Mouse (Mus musculus): ENCODE measurements around the gene Thtpa. TPM values are rescaled to one million over a fixed set of nuclear protein-coding genes. Genes with fewer than 3 reads are reported as not detected.
A peak's percentile ranks its signal among the peaks of the same experiment; 100 is the strongest.

Thtpa gene
- polyA plus RNA-seq, 1 experiment from 2014 or later = 10.5 TPM

DNA sequence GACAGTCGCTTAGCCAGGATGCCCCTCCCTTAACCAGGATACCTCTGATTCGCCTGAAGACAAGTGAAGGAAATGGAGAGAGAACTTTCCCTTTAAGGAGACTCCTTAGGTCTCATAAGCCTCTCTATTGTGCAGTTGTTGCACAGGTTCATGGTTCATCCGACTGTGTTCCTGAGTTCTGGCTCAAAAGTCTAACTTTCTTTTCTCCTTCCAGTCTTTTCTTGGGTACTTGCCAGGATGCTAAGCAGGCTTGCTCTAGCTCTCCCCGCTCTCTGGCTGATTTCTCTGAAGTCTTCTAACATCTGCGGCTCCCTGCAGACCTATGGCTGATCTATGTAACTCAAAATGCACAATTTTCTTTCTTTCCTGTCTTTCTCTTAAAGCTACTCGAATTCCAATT, 11.1 kb upstream of the Thtpa start:
- no peak overlapping the region for H3K9ac ChIP-seq (ENCODE audit: low read depth, low read length)
- no peak overlapping the region for H3K4me2 ChIP-seq
- DNase-seq (ENCODE audit: low spot score) (no peak), ATAC-seq (replicated peaks; ENCODE audit: low FRiP score) (no peak)
- no peak overlapping the region for H3K27ac ChIP-seq (ENCODE audit: low read depth, low read length)
- no peak overlapping the region for H3K4me3 ChIP-seq (ENCODE audit: low read depth, low read length)
- H3K9me3 ChIP-seq (ENCODE audit: control insufficient read depth, low read length) = no peaks in the 10 kb centered on the region
- peaks cover 5% of the 10 kb centered on the region for H3K27me3 ChIP-seq (replicated peaks; ENCODE audit: control insufficient read depth, insufficient read depth, low read length)
- peaks cover 16% of the 10 kb centered on the region for H3K4me1 ChIP-seq (replicated peaks; ENCODE audit: control insufficient read depth, insufficient read depth, low read length)
- no peaks in the 10 kb centered on the region for H3K36me3 ChIP-seq (ENCODE audit: control insufficient read depth, insufficient read depth, low read length)
- 79% methylated on average over 6 of the region's 6 CpGs for WGBS

- Histone ChIP-seq H3K4me3 (ENCODE audit: low read depth, low read length) (no peak overlapping the region), H3K27me3 (replicated peaks; ENCODE audit: control insufficient read depth, insufficient read depth, low read length) (no peaks in the 10 kb centered on the region), H3K4me1 (replicated peaks; ENCODE audit: control insufficient read depth, insufficient read depth, low read length) (peaks cover 11% of the 10 kb centered on the region; the same call in 1 of the 2 replicates), H3K9me3 (ENCODE audit: control insufficient read depth, low read length) (no peaks in the 10 kb centered on the region), H3K36me3 (ENCODE audit: control insufficient read depth, insufficient read depth, low read length) (no peaks in the 10 kb centered on the region), H3K4me2 (no peak overlapping the region), H3K9ac (ENCODE audit: low read depth, low read length) (no peak overlapping the region), H3K27ac (ENCODE audit: low read depth, low read length) (no peak overlapping the region)
- ATAC-seq (replicated peaks; ENCODE audit: low FRiP score) (0 out of 2 replicates have a peak, but pooled peaks have one; percentile 18), DNase-seq (ENCODE audit: low spot score) (no peak)
- WGBS = 61% methylated on average over 9 of the region's 9 CpGs
Observed at GRCm38 (mm10) chr14:55085324-55086008, 9.1 kb upstream of the Thtpa start.

- H3K36me3 ChIP-seq (ENCODE audit: control insufficient read depth, insufficient read depth, low read length) = no peaks in the 10 kb centered on the region
- no peak overlapping the region for H3K4me3 ChIP-seq (ENCODE audit: low read depth, low read length)
- no peak overlapping the region for H3K27ac ChIP-seq (ENCODE audit: low read depth, low read length)
- H3K9ac ChIP-seq (ENCODE audit: low read depth, low read length) = no peak overlapping the region
- H3K27me3 ChIP-seq (replicated peaks; ENCODE audit: control insufficient read depth, insufficient read depth, low read length) = no peaks in the 10 kb centered on the region
- H3K9me3 ChIP-seq (ENCODE audit: control insufficient read depth, low read length) = no peaks in the 10 kb centered on the region
- DNase-seq (ENCODE audit: low spot score) (no peak), ATAC-seq (replicated peaks; ENCODE audit: low FRiP score) (no peak)
- WGBS = 82% methylated on average over 6 of the region's 6 CpGs
- no peak overlapping the region for H3K4me2 ChIP-seq
- peaks cover 15% of the 10 kb centered on the region for H3K4me1 ChIP-seq (replicated peaks; ENCODE audit: control insufficient read depth, insufficient read depth, low read length)
Observed at GRCm38 (mm10) chr14:55086009-55086514, 8.5 kb upstream of the Thtpa start.

GRCm38 (mm10) chr14:55089199-55089947, 5.2 kb upstream of the Thtpa start:
- ATAC-seq (replicated peaks; ENCODE audit: low FRiP score) = no peak
- Histone ChIP-seq H3K27me3 (replicated peaks; ENCODE audit: control insufficient read depth, insufficient read depth, low read length) (no peaks in the 10 kb centered on the region), H3K4me2 (no peak overlapping the region), H3K4me3 (ENCODE audit: low read depth, low read length) (no peak overlapping the region), H3K4me1 (replicated peaks; ENCODE audit: control insufficient read depth, insufficient read depth, low read length) (peaks cover 19% of the 10 kb centered on the region), H3K36me3 (ENCODE audit: control insufficient read depth, insufficient read depth, low read length) (no peaks in the 10 kb centered on the region), H3K27ac (ENCODE audit: low read depth, low read length) (no peak overlapping the region), H3K9ac (ENCODE audit: low read depth, low read length) (no peak overlapping the region), H3K9me3 (ENCODE audit: control insufficient read depth, low read length) (no peaks in the 10 kb centered on the region)
- 61% methylated on average over 13 of the region's 13 CpGs for WGBS
- no peak for DNase-seq (ENCODE audit: low spot score)

DNA sequence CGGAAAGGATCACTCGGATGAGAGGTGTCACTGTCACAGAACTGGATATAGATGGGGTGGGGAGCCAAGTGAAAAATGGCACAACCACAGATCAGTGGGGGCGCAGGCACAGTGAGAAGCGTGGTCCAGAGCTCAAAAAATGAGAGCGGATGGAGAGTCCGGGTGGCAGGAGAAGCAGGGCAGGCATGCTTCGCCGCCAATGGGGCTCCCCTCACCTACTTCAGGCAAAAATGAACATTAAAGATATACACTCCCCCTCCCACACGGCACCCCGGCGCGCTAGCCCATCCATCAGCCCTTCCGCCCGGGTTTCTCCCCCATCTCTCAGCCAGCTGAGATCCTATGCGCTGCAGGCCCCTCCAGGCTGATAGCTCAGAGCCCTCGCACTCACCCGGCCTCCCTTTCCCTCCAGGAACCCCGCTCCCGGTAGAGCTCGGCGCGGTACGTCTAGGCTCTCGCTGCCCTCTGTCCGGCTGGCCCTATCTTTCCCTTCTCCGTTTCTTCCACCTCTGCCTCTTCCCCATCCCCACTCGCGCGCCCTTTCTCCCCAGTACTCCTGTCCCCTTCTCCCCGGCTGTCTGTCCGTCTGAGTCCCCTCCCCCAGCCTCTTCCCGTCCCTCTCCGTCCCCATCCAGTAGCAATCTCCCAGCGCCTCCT, 3.2 kb upstream of the Thtpa start:
- Histone ChIP-seq H3K4me1 (replicated peaks; ENCODE audit: control insufficient read depth, insufficient read depth, low read length) (peaks cover 23% of the 10 kb centered on the region), H3K4me2 (peak overlapping the region; percentile 90), H3K9me3 (ENCODE audit: control insufficient read depth, low read length) (no peaks in the 10 kb centered on the region), H3K27me3 (replicated peaks; ENCODE audit: control insufficient read depth, insufficient read depth, low read length) (no peaks in the 10 kb centered on the region), H3K9ac (ENCODE audit: low read depth, low read length) (peak overlapping the region; percentile 54), H3K4me3 (ENCODE audit: low read depth, low read length) (peak overlapping the region; percentile 65), H3K27ac (ENCODE audit: low read depth, low read length) (no peak overlapping the region; the same call in 1 of the 2 replicates), H3K36me3 (ENCODE audit: control insufficient read depth, insufficient read depth, low read length) (no peaks in the 10 kb centered on the region)
- DNase-seq (ENCODE audit: low spot score) = no peak
- no peak for ATAC-seq (replicated peaks; ENCODE audit: low FRiP score)
- WGBS = 8% methylated on average over 34 of the region's 34 CpGs

DNA sequence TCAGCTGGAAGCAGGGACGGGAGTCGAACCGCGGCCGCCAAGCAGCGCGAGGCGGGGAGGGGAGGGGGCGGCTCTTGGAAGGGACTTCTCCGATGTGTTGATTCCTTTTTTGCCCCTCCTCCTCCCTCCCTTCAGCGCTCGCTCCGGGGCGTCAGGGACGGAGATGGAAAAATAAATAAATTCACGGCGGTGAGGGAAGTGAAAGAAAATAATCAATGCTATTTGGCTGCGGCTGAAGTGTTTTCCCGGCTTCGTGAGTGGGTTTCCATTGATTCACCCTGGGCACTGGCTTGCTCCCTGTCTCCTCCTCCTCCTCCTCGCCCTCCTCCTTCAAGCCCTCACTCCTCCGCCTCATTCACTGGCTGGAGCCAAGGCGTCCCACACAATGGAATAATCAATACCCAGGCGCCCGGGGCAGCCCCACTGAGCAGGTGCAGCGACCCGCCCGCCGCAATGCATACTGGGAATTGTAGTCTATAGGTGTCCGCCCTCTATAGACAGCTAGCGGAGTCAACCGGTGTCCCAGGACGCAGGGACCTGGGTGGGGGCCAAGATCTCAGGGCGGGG, 2.5 kb upstream of the Thtpa start, which contains the start of gene Zfhx2:
Gene Zfhx2, minus strand, starts transcription at position 314 of the 567 bp plus-strand sequence.
- H3K4me3 ChIP-seq (ENCODE audit: low read depth, low read length) = peak within 1 kb of the TSS; percentile 65
- peaks cover 24% of the 10 kb centered on the region for H3K4me1 ChIP-seq (replicated peaks; ENCODE audit: control insufficient read depth, insufficient read depth, low read length)
- H3K27ac ChIP-seq (ENCODE audit: low read depth, low read length) = peak within 1 kb of the TSS; percentile 26; the same call in 1 of the 2 replicates
- no peaks in the 10 kb centered on the region for H3K27me3 ChIP-seq (replicated peaks; ENCODE audit: control insufficient read depth, insufficient read depth, low read length)
- peak within 1 kb of the TSS; percentile 54 for H3K9ac ChIP-seq (ENCODE audit: low read depth, low read length)
- under 1% methylated on average over 34 of the region's 34 CpGs for WGBS
- peak; percentile 87 for ATAC-seq (replicated peaks; ENCODE audit: low FRiP score)
- H3K36me3 ChIP-seq (ENCODE audit: control insufficient read depth, insufficient read depth, low read length) = no peaks in the 10 kb centered on the region
- peak; percentile 87 for DNase-seq (ENCODE audit: low spot score)
- peak within 1 kb of the TSS; percentile 90 for H3K4me2 ChIP-seq
- H3K9me3 ChIP-seq (ENCODE audit: control insufficient read depth, low read length) = no peaks in the 10 kb centered on the region

- peak overlapping the region; percentile 85 for H3K4me2 ChIP-seq
- H3K9ac ChIP-seq (ENCODE audit: low read depth, low read length) = no peak overlapping the region
- ATAC-seq (replicated peaks; ENCODE audit: low FRiP score) (no peak), DNase-seq (ENCODE audit: low spot score) (no peak)
- peaks cover 25% of the 10 kb centered on the region for H3K4me1 ChIP-seq (replicated peaks; ENCODE audit: control insufficient read depth, insufficient read depth, low read length)
- no peak overlapping the region for H3K27ac ChIP-seq (ENCODE audit: low read depth, low read length)
- no peaks in the 10 kb centered on the region for H3K9me3 ChIP-seq (ENCODE audit: control insufficient read depth, low read length)
- H3K27me3 ChIP-seq (replicated peaks; ENCODE audit: control insufficient read depth, insufficient read depth, low read length) = no peaks in the 10 kb centered on the region
- H3K36me3 ChIP-seq (ENCODE audit: control insufficient read depth, insufficient read depth, low read length) = peaks cover 7% of the 10 kb centered on the region
- H3K4me3 ChIP-seq (ENCODE audit: low read depth, low read length) = no peak overlapping the region; the same call in 1 of the 2 replicates
- WGBS = 41% methylated on average over 6 of the region's 6 CpGs
Observed at GRCm38 (mm10) chr14:55093927-55094326, 657 bp upstream of the Thtpa start.

DNA sequence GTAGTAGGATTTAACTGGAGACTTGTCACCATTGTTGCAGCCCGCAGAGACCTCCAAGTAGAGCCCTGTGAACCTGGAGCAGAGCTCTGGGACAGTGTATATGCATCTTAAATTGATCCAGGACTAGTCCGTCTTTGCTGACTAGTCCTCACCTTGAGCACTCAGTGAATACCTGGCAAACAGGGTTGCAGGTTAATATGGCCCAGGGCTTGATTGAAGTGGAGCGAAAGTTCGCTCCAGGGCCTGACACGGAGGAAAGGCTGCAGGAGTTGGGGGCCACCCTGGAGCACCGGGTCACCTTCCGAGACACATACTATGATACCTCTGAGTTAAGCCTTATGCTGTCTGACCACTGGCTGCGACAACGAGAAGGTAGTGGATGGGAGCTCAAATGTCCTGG, 679 bp downstream of the Thtpa start:
- Histone ChIP-seq H3K27me3 (replicated peaks; ENCODE audit: control insufficient read depth, insufficient read depth, low read length) (no peaks in the 10 kb centered on the region), H3K4me3 (ENCODE audit: low read depth, low read length) (peak overlapping the region; percentile 71), H3K27ac (ENCODE audit: low read depth, low read length) (peak overlapping the region; percentile 53), H3K9me3 (ENCODE audit: control insufficient read depth, low read length) (no peaks in the 10 kb centered on the region), H3K4me1 (replicated peaks; ENCODE audit: control insufficient read depth, insufficient read depth, low read length) (peaks cover 20% of the 10 kb centered on the region), H3K4me2 (peak overlapping the region; percentile 85), H3K36me3 (ENCODE audit: control insufficient read depth, insufficient read depth, low read length) (peaks cover 7% of the 10 kb centered on the region), H3K9ac (ENCODE audit: low read depth, low read length) (peak overlapping the region; percentile 81)
- no peak; the same call in 1 of the 2 replicates for ATAC-seq (replicated peaks; ENCODE audit: low FRiP score)
- WGBS = 56% methylated on average over 9 of the region's 9 CpGs
- DNase-seq (ENCODE audit: low spot score) = no peak
